Mouse (Mus musculus) embryonic facial prominence, embryonic 12.5 days (tissue): ENCODE data around the gene Scfd2. TPM values are rescaled to one million over a fixed set of nuclear protein-coding genes. Genes with fewer than 3 reads are reported as not detected.

Experiments used
- ATAC-seq: fragments of 200-750 bp; cut with Nextera tagmentation; 2 replicates; pipeline ENCODE4 v1.8.0; 2017; ENCODE audit not compliant: insufficient number of reproducible peaks, insufficient read depth, low FRiP score, low TSS enrichment
- H3K27ac ChIP-seq: fragments of 300-500 bp; sonication (generic); 2 replicates; pipeline ENCODE4 v1.5.1; 2016; ENCODE audit warnings: mild to moderate bottlenecking
- H3K27me3 ChIP-seq: fragments of 300-500 bp; sonication (generic); 2 replicates; pipeline ENCODE4 v1.6.1; 2016; ENCODE audit warnings: mild to moderate bottlenecking, moderate library complexity
- H3K36me3 ChIP-seq: fragments of 300-500 bp; sonication (generic); 2 replicates; pipeline ENCODE4 v1.6.1; 2016; ENCODE audit warnings: mild to moderate bottlenecking
- H3K4me1 ChIP-seq: fragments of 300-500 bp; sonication (generic); 2 replicates; pipeline ENCODE4 v1.6.1; 2016
- H3K4me2 ChIP-seq: fragments of 300-500 bp; sonication (generic); replicated peaks from 2 replicates; pipeline ENCODE4 v1.6.1; 2016; ENCODE audit warnings: mild to moderate bottlenecking, moderate library complexity
- H3K4me3 ChIP-seq: fragments of 300-500 bp; sonication (generic); 2 replicates; pipeline ENCODE4 v1.5.1; 2016; ENCODE audit warnings: mild to moderate bottlenecking
- H3K9ac ChIP-seq: fragments of 300-500 bp; sonication (generic); 2 replicates; pipeline ENCODE4 v1.6.1; 2016; ENCODE audit warnings: mild to moderate bottlenecking, moderate library complexity
- H3K9me3 ChIP-seq: fragments of 300-500 bp; sonication (generic); 2 replicates; pipeline ENCODE4 v1.6.1; 2016; ENCODE audit warnings: mild to moderate bottlenecking, moderate library complexity
- WGBS: fragments of 180-500 bp; shearing (Covaris S2); methylation state at CpG from one replicate; pipeline ENCODE4 v1.1.7; 2016; 5-methylcytosine and 5-hydroxymethylcytosine counted together
- polyA plus RNA-seq: library from polyadenylated mRNA; unstranded; fragments of >200 nt; fragmentation: Nextera tagmentation; extraction: Ambion mirVana; gene quantifications from 2 replicates; pipeline ENCODE4 v1.2.1, GENCODE M21; 2016

Gene Scfd2
- polyA plus RNA-seq, 1 experiment from 2014 or later = 18.2 TPM

DNA sequence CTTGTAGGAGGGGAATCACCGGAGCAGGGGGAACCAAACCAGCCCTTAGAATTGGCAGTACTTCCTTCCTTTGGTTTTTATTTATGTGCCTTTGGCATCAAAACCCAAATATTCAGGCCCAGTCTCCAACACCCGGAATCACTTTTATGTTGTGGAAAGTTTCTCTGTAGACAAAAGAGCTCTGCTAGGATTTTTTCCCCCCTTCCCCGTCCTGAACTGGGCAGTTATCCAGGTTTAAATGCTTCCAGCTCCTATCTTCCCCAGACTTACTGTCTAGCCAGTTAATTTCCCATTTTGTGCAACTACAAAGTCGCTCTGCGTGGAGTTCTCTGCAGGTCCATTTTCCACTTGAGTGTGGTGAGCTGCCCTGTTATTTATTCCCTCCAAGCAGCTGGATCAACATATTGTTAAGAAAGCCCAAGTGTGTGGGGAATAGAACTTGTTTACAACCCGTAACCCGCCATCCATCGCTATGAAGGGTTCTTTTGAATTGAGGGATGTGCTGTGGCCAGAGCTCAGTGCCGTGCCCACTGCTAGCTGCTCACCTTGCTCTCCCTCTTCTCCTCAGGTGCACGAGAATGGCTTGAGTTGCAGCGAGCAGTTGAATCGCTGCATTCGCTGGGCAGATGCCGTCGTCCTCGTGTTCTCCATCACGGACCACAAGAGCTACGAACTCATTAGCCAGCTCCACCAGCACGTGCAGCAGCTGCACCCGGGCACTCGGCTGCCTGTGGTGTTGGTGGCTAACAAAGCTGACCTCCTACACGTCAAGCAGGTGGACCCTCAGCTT, 333.8 kb downstream of the Scfd2 start:
- H3K27me3 ChIP-seq = no peaks in the 10 kb centered on the region
- peak overlapping the region; percentile 95 for H3K27ac ChIP-seq
- WGBS = 69% methylated on average over 22 of the region's 22 CpGs
- H3K4me1 ChIP-seq = peaks cover 79% of the 10 kb centered on the region
- peaks cover 34% of the 10 kb centered on the region for H3K36me3 ChIP-seq
- H3K4me3 ChIP-seq = peak overlapping the region; percentile 99
- peak overlapping the region; percentile 98 for H3K9ac ChIP-seq
- H3K4me2 ChIP-seq = peak overlapping the region; percentile 94
- no peaks in the 10 kb centered on the region for H3K9me3 ChIP-seq
- ATAC-seq = no peak

GRCm38 (mm10) chr5:74196307-74196618, 335.3 kb downstream of the Scfd2 start:
- peaks cover 64% of the 10 kb centered on the region for H3K4me1 ChIP-seq
- peak overlapping the region; percentile 98 for H3K9ac ChIP-seq
- no peak for ATAC-seq
- peak overlapping the region; percentile 99 for H3K4me3 ChIP-seq
- peak overlapping the region; percentile 94 for H3K4me2 ChIP-seq
- no peaks in the 10 kb centered on the region for H3K27me3 ChIP-seq
- peak overlapping the region; percentile 95 for H3K27ac ChIP-seq
- WGBS = 0% methylated on average over 4 of the region's 4 CpGs
- peaks cover 34% of the 10 kb centered on the region for H3K36me3 ChIP-seq
- H3K9me3 ChIP-seq = no peaks in the 10 kb centered on the region

DNA sequence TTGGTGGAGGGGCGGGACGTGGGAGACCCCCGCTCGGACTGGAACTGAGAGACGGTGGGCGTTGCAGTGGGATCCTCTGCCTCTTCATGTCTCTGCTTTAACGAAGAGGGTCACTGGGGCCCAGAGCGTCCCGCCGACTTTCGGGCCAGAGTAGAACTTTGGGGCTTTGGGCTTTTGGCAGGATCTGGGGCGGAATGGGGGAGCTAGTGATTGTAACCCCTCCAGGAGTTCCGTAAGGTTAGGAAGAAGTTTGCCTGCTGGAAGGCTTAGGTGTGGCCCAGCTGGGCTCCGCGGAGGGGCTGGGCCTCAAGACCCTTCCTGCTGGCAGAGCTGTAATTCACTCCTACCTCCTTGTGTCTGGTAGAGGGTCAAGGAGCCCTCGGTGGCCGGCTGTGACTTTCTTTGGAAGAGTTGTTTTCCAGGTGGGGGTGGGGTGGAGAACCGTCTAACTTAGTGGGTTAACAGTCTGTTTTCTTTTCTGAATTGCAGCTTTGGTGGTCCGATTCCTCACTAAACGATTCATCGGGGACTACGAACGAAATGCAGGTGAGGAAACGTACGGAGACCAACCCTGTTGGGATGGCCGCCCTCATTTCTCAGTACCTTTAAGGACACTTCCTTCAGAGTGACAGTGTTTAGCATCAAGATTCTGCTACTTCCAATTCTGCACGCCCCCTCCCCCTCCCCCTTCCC, 335.8 kb downstream of the Scfd2 start:
- Histone ChIP-seq H3K4me2 (peak overlapping the region; percentile 94), H3K4me1 (peaks cover 63% of the 10 kb centered on the region), H3K9ac (peak overlapping the region; percentile 98), H3K4me3 (peak overlapping the region; percentile 99), H3K36me3 (peaks cover 34% of the 10 kb centered on the region), H3K27me3 (no peaks in the 10 kb centered on the region), H3K27ac (peak overlapping the region; percentile 95), H3K9me3 (no peaks in the 10 kb centered on the region)
- under 1% methylated on average over 27 of the region's 27 CpGs for WGBS
- ATAC-seq = no peak; the same call in 1 of the 2 replicates

- Histone ChIP-seq H3K27ac (peak within 1 kb of the TSS; percentile 95), H3K4me2 (peak within 1 kb of the TSS; percentile 94), H3K9me3 (no peaks in the 10 kb centered on the region), H3K36me3 (peaks cover 29% of the 10 kb centered on the region), H3K4me1 (peaks cover 60% of the 10 kb centered on the region), H3K4me3 (peak within 1 kb of the TSS; percentile 99), H3K27me3 (no peaks in the 10 kb centered on the region), H3K9ac (peak within 1 kb of the TSS; percentile 98)
- WGBS = under 1% methylated on average over 81 of the region's 82 CpGs
- ATAC-seq = peak; percentile 77
Measured at GRCm38 (mm10) chr5:74194841-74195613, 336.5 kb downstream of the Scfd2 start, which contains the start of gene Rasl11b. TSS of gene Rasl11b (plus strand) at chr5:74195286.

GRCm38 (mm10) chr5:74194027-74194840, 337.3 kb downstream of the Scfd2 start:
- ATAC-seq = no peak
- Histone ChIP-seq H3K36me3 (peaks cover 21% of the 10 kb centered on the region), H3K9me3 (no peaks in the 10 kb centered on the region), H3K4me2 (peak overlapping the region; percentile 94), H3K27ac (peak overlapping the region; percentile 95), H3K27me3 (no peaks in the 10 kb centered on the region), H3K9ac (peak overlapping the region; percentile 67), H3K4me3 (peak overlapping the region; percentile 99), H3K4me1 (peaks cover 60% of the 10 kb centered on the region)
- 19% methylated on average over 16 of the region's 16 CpGs for WGBS

DNA sequence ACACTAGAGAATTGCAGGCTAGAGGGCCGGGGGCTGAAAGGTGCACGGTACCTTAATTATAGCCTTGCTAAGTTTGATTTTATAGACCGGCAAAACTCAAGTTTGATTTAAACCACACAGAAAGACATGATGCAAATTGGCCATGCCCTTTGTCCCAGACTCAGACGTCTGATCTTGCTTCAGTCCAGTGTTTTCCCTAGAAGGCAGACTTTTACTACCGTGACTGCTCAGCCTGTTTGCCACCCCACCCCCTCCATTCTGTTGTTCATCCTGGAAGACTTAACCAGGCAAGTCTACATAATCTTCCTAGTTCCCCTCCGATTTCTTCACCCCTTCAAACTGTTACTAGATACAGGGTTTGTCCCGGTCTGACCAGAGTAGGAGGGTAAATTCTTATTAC, 337.9 kb downstream of the Scfd2 start:
- Histone ChIP-seq H3K9ac (no peak overlapping the region), H3K4me1 (peaks cover 55% of the 10 kb centered on the region), H3K4me3 (no peak overlapping the region)

DNA sequence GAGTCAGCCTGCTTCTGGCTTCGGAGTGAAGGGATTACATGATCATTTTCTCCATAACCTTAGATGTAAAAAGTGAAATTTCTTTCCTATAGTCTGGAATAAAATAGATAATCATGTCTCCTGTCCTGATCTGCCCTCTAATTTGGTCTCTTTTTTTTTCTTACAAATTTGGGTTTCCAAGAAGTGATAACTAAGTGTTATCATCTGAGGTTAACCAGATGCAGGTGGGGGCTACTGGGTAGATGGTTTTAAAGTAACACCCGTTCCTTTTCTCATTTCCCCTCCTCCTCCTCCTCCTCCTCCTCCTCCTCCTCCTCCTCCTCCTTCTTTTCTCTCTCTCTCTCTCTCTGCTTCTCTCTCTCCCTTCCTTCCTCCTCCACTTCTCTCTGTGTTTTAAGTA, 338.6 kb downstream of the Scfd2 start:
- Histone ChIP-seq H3K27me3 (peaks cover 3% of the 10 kb centered on the region; the same call in 1 of the 2 replicates), H3K9me3 (no peaks in the 10 kb centered on the region), H3K4me2 (0 out of 2 replicates have a peak overlapping the region, but pooled peaks have one; percentile 94), H3K9ac (no peak overlapping the region), H3K36me3 (peaks cover 9% of the 10 kb centered on the region), H3K4me3 (no peak overlapping the region), H3K27ac (peak overlapping the region; percentile 95; the same call in 1 of the 2 replicates), H3K4me1 (peaks cover 48% of the 10 kb centered on the region)
- WGBS = 35% methylated on average over 2 of the region's 2 CpGs
- ATAC-seq = no peak

More for the DNA sequence above, 337.9 kb downstream of the Scfd2 start:
- 23% methylated on average over 7 of the region's 7 CpGs for WGBS
- H3K4me2 ChIP-seq = peak overlapping the region; percentile 94
- H3K27me3 ChIP-seq = no peaks in the 10 kb centered on the region
- H3K27ac ChIP-seq = peak overlapping the region; percentile 95
- ATAC-seq = no peak
- H3K9me3 ChIP-seq = no peaks in the 10 kb centered on the region
- peaks cover 15% of the 10 kb centered on the region for H3K36me3 ChIP-seq

GRCm38 (mm10) chr5:74190911-74191310, 340.6 kb downstream of the Scfd2 start:
- Histone ChIP-seq H3K27me3 (peaks cover 3% of the 10 kb centered on the region; the same call in 1 of the 2 replicates), H3K4me1 (peaks cover 34% of the 10 kb centered on the region), H3K9ac (no peak overlapping the region), H3K4me2 (no peak overlapping the region), H3K36me3 (no peaks in the 10 kb centered on the region), H3K9me3 (no peaks in the 10 kb centered on the region), H3K27ac (no peak overlapping the region), H3K4me3 (no peak overlapping the region)
- 71% methylated on average over 5 of the region's 5 CpGs for WGBS
- ATAC-seq = no peak

- no peak overlapping the region for H3K27ac ChIP-seq
- no peak overlapping the region for H3K9ac ChIP-seq
- WGBS = 42% methylated on average over 9 of the region's 9 CpGs
- ATAC-seq = no peak
- peaks cover 3% of the 10 kb centered on the region; the same call in 1 of the 2 replicates for H3K27me3 ChIP-seq
- no peaks in the 10 kb centered on the region for H3K36me3 ChIP-seq
- H3K9me3 ChIP-seq = no peaks in the 10 kb centered on the region
- H3K4me1 ChIP-seq = peaks cover 34% of the 10 kb centered on the region
- H3K4me3 ChIP-seq = no peak overlapping the region
- no peak overlapping the region for H3K4me2 ChIP-seq
Measured at GRCm38 (mm10) chr5:74190161-74190491, 341.4 kb downstream of the Scfd2 start.

DNA sequence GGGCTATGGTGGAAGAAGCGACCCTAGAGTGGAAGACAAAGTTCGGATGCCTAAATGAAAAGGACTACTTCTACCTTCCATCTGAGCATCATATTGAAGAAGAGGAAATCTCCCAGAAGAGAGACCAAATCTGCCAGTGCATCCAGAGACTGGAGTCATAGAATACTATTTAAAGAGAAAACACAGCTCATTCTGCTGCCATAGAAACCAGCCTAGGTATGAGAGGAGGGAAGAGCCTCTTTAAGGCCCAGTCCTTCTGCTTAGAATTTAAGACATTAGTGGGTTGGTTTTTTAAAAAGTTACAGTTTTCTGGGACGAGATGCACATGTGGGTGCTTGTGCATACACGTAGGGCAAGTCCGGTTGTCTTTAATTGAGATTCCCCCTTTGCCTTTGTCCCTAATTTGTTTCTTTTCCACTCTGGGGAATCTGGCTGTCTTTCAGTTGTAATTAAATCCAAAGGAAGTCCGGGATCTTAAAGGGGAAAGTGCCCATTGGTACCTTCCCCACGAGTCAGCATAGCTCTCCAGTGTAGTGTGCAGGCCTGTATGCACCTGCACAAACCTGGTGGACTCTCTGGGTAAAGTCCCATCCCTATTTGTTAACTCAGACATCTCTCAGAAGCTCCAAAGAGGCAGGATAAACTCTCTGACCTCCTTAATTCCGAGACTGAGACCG, 341.9 kb downstream of the Scfd2 start:
- H3K4me3 ChIP-seq = no peak overlapping the region
- H3K4me1 ChIP-seq = peaks cover 32% of the 10 kb centered on the region
- no peaks in the 10 kb centered on the region for H3K36me3 ChIP-seq
- ATAC-seq = no peak
- no peak overlapping the region for H3K9ac ChIP-seq
- no peaks in the 10 kb centered on the region for H3K9me3 ChIP-seq
- no peak overlapping the region for H3K27ac ChIP-seq
- H3K27me3 ChIP-seq = peaks cover 3% of the 10 kb centered on the region; the same call in 1 of the 2 replicates
- 44% methylated on average over 9 of the region's 9 CpGs for whole genome bisulfite sequencing
- no peak overlapping the region for H3K4me2 ChIP-seq
